Comparison of ENCODE assay signal across 28 mouse cellular contexts in the genomic region with DNA sequence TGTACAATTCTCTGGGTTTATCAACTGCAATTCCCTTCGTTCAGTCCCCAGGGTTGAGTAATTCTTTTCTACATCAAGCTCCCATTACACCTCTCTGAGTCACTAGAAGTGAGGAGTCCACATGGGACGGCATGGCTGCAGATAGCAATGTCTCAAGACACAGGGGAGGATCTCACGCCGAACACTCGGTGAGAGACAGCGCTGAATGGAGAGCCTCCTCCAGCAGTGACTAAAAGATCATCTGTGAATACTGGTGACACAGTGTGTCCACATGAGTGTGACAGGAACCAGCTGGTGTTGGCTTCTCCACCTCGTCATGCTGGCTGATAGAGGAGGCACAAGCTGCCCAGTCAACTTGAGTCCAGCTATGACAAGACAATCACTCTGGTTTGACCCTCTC. TPM values are rescaled to one million over a fixed set of nuclear protein-coding genes. Genes with fewer than 3 reads are reported as not detected.
DNase-seq lines count a peak whose midpoint lies in the region; ATAC-seq and TF ChIP-seq lines count a peak whose summit lies in the region.
"Had no signal": no experiment of that assay in that cellular context is flagged by ENCODE, and none has a peak within 500 bp of the region (broad histone marks: within the 10 kb centered on the region; RNA-seq: fewer than 3 reads in every experiment).

No protein-coding gene starts in this region.

- no peaks in the 10 kb centered on the region for H3K4me1 ChIP-seq in kidney, embryonic 16.5 days (ENCODE audit: insufficient read depth, low read length)
- H3K4me1 ChIP-seq in lung, postnatal 0 days (ENCODE audit: insufficient read depth, low read depth, low read length): no peaks in the 10 kb centered on the region
- H3K4me1 ChIP-seq in lung, adult 2 months (ENCODE audit: control insufficient read depth, insufficient read depth, low read length): no peaks in the 10 kb centered on the region
- H3K4me1 ChIP-seq: embryonic facial prominence, embryonic 12.5 days; embryonic facial prominence, embryonic 15.5 days; hindbrain, embryonic 12.5 days had no signal

- no peaks in the 10 kb centered on the region for H3K27me3 ChIP-seq in kidney, embryonic 16.5 days (ENCODE audit: insufficient read depth, low read length)
- H3K27me3 ChIP-seq in lung, postnatal 0 days (replicated peaks; ENCODE audit: insufficient read depth, low read length): no peaks in the 10 kb centered on the region
- H3K27me3 ChIP-seq: embryonic facial prominence, embryonic 12.5 days; embryonic facial prominence, embryonic 15.5 days; hindbrain, embryonic 12.5 days; hindbrain, embryonic 15.5 days had no signal

- ATAC-seq in kidney, embryonic 16.5 days (ENCODE audit: low FRiP score, low TSS enrichment): 0 out of 2 replicates have a peak, but pooled peaks have one; percentile 42
- ATAC-seq in lung, postnatal 0 days: peak; percentile 62
- 0 out of 2 replicates have a peak, but pooled peaks have one; percentile 9 for ATAC-seq in monocyte, adult 5-6 weeks (replicated peaks; ENCODE audit: insufficient number of reproducible peaks, low FRiP score, low TSS enrichment, poor library complexity, severe bottlenecking)
- ATAC-seq: CD4-positive, CD25-positive, alpha-beta regulatory T cell, adult 4 months; forebrain, embryonic 14.5 days; forebrain, postnatal 0 days had no signal

- no peak for DNase-seq in kidney, postnatal 36 days
- DNase-seq in lung, postnatal 0 days (ENCODE audit: low spot score): peak; percentile 23
- no peak for DNase-seq in lung, adult 2 months
- DNase-seq in frontal cortex, postnatal 36 days (ENCODE audit: low spot score in 2 of 2): no peak
- DNase-seq in thymus, postnatal 4 days: no peak
- DNase-seq: adrenal gland, adult 2 months; adrenal gland, postnatal 14 days; cerebellum, adult 11 months; cerebellum, adult 2 months; cerebellum, adult 9-11 months; cerebellum, postnatal 25 days; forebrain, postnatal 0 days; gastrocnemius, postnatal 25 days had no signal

- no peak overlapping the region for H3K4me2 ChIP-seq in kidney, embryonic 16.5 days (replicated peaks; ENCODE audit: low read depth, low read length)
- H3K4me2 ChIP-seq in lung, postnatal 0 days (replicated peaks; ENCODE audit: low read depth, low read length): no peak overlapping the region
- H3K4me2 ChIP-seq: embryonic facial prominence, embryonic 12.5 days; embryonic facial prominence, embryonic 15.5 days; heart, embryonic 11.5 days; hindbrain, embryonic 12.5 days; hindbrain, embryonic 15.5 days had no signal

- TF ChIP-seq EP300 in lung, postnatal 0 days (IDR thresholded peaks at IDR 0.05): no peak

- no peak overlapping the region for H3K4me3 ChIP-seq in kidney, embryonic 16.5 days (ENCODE audit: low read length)
- H3K4me3 ChIP-seq in lung, postnatal 0 days (ENCODE audit: low read depth, low read length): no peak overlapping the region
- H3K4me3 ChIP-seq in lung, adult 2 months (replicated peaks; ENCODE audit: extremely low read depth, low read depth, low read length): no peak overlapping the region
- H3K4me3 ChIP-seq: embryonic facial prominence, embryonic 12.5 days; embryonic facial prominence, embryonic 15.5 days; hindbrain, embryonic 12.5 days; hindbrain, embryonic 15.5 days had no signal

- H3K27ac ChIP-seq in kidney, embryonic 16.5 days (ENCODE audit: low read length): no peak overlapping the region
- no peak overlapping the region for H3K27ac ChIP-seq in lung, postnatal 0 days (ENCODE audit: low read length)
- H3K27ac ChIP-seq: embryonic facial prominence, embryonic 12.5 days; embryonic facial prominence, embryonic 15.5 days; hindbrain, embryonic 12.5 days; hindbrain, embryonic 15.5 days had no signal

- H3K36me3 ChIP-seq in kidney, embryonic 16.5 days (ENCODE audit: insufficient read depth, low read length): no peaks in the 10 kb centered on the region
- no peaks in the 10 kb centered on the region for H3K36me3 ChIP-seq in lung, postnatal 0 days (ENCODE audit: insufficient read depth, low read length)
- H3K36me3 ChIP-seq: embryonic facial prominence, embryonic 12.5 days; embryonic facial prominence, embryonic 15.5 days; hindbrain, embryonic 12.5 days; hindbrain, embryonic 15.5 days had no signal

- 62% methylated on average over 7 of the region's 7 CpGs for WGBS in kidney, embryonic 16.5 days
- WGBS in lung, postnatal 0 days: 49% methylated on average over 7 of the region's 7 CpGs
- 60% methylated on average over 7 of the region's 7 CpGs for WGBS in lung, adult 2 months

- no peaks in the 10 kb centered on the region for H3K9me3 ChIP-seq in kidney, embryonic 16.5 days (ENCODE audit: low read length)
- H3K9me3 ChIP-seq in lung, postnatal 0 days (ENCODE audit: low read length): no peaks in the 10 kb centered on the region
- H3K9me3 ChIP-seq: embryonic facial prominence, embryonic 12.5 days; embryonic facial prominence, embryonic 15.5 days; hindbrain, embryonic 12.5 days; hindbrain, embryonic 15.5 days had no signal

- no peak overlapping the region for H3K9ac ChIP-seq in kidney, embryonic 16.5 days (replicated peaks; ENCODE audit: low read length)
- no peak overlapping the region for H3K9ac ChIP-seq in lung, postnatal 0 days (replicated peaks; ENCODE audit: low read depth)
- H3K9ac ChIP-seq: embryonic facial prominence, embryonic 12.5 days; embryonic facial prominence, embryonic 15.5 days; forebrain, postnatal 0 days; hindbrain, embryonic 12.5 days; hindbrain, embryonic 15.5 days had no signal

- TF ChIP-seq POLR2A in lung, adult 2 months (IDR thresholded peaks at IDR 0.05; ENCODE audit: borderline replicate concordance, extremely low read depth, low read depth, low read length): no peak

- no peak for TF ChIP-seq CTCF in lung, postnatal 0 days (IDR thresholded peaks at IDR 0.05)
- no peak for TF ChIP-seq CTCF in lung, adult 2 months (IDR thresholded peaks at IDR 0.05; ENCODE audit: insufficient read depth, low read length)

RNA-seq across cellular contexts. Expression of gene Smpd1, which starts 6.2 kb away (rescaled TPM):
- 58.7 and 60.7 TPM in 2 replicates for polyA plus RNA-seq in kidney, embryonic 16.5 days (2015; fragmentation: Nextera tagmentation; extraction: Ambion mirVana)
- 57.1 and 57.5 TPM in 2 replicates for polyA plus RNA-seq in lung, postnatal 0 days (2015; fragmentation: Nextera tagmentation; extraction: Ambion mirVana)
- polyA plus RNA-seq in lung, adult 2 months (2012; rRNA removed): 80.7 and 90.0 TPM in 2 replicates
- 20.2 to 29.2 TPM (median 28.0 TPM) in 3 replicates for total RNA-seq in monocyte, adult 5-6 weeks (2017)

RNA-seq across cellular contexts. Expression of gene Apbb1, which starts 33.5 kb away (rescaled TPM):
- 62.1 and 62.2 TPM in 2 replicates for polyA plus RNA-seq in kidney, embryonic 16.5 days (2015; fragmentation: Nextera tagmentation; extraction: Ambion mirVana)
- polyA plus RNA-seq in lung, postnatal 0 days (2015; fragmentation: Nextera tagmentation; extraction: Ambion mirVana): 71.2 and 77.6 TPM in 2 replicates
- 185 and 193 TPM in 2 replicates for polyA plus RNA-seq in lung, adult 2 months (2012; rRNA removed)
- total RNA-seq in monocyte, adult 5-6 weeks (2017): 6.0 to 25.3 TPM (median 10.9 TPM) in 3 replicates
- total RNA-seq: MEL had no signal

RNA-seq across cellular contexts. Expression of gene Hpx, which starts 52.0 kb away (rescaled TPM):
- polyA plus RNA-seq in kidney, embryonic 16.5 days (2015; fragmentation: Nextera tagmentation; extraction: Ambion mirVana): 1.3 and 1.7 TPM in 2 replicates
- polyA plus RNA-seq in lung, postnatal 0 days (2015; fragmentation: Nextera tagmentation; extraction: Ambion mirVana): 1.7 and 2.0 TPM in 2 replicates
- polyA plus RNA-seq in lung, adult 2 months (2012; rRNA removed): 2.6 and 3.8 TPM in 2 replicates
- not detected in 3 replicates for total RNA-seq in monocyte, adult 5-6 weeks (2017)
- total RNA-seq: common myeloid progenitor, adult 5-6 weeks; forebrain, postnatal 0 days; gastrocnemius, postnatal 25 days; heart, postnatal 25 days; hematopoietic stem cell, adult 5-6 weeks; MEL had no signal
- polyA plus RNA-seq: CD4-positive, CD25-positive, alpha-beta regulatory T cell, adult 4 months; forebrain, embryonic 11.5 days; forebrain, embryonic 14.5 days; heart, embryonic 14.5 days had no signal

Comparison
In these comparisons a context has a peak if more than half of its experiments do, and no peak if none do; other contexts are left out.
1. ATAC-seq: peak in every context shown above with its lines; median percentile 62 in lung, postnatal 0 days; 42 in kidney, embryonic 16.5 days; 9 in monocyte, adult 5-6 weeks.